Mouse (Mus musculus): ENCODE measurements around the gene Fhit. TPM values are rescaled to one million over a fixed set of nuclear protein-coding genes. Genes with fewer than 3 reads are reported as not detected.
"Not testable (repeated sequence)": the region's sequence is repeated elsewhere in the genome, so short reads cannot be mapped to it uniquely, and the experiment has no call there.

Gene Fhit
- polyA plus RNA-seq, 1 experiment = 4.2 TPM

GRCm38 (mm10) chr14:10797595-10797994, 364.2 kb downstream of the Fhit start:
- no peak for DNase-seq (ENCODE audit: low read depth)
- TF ChIP-seq CTCF (IDR thresholded peaks at IDR 0.05; ENCODE audit: borderline replicate concordance, extremely low read depth, insufficient read depth, insufficient read length) (no peak), POLR2A (IDR thresholded peaks at IDR 0.05; ENCODE audit: borderline replicate concordance, extremely low read depth, insufficient read depth, insufficient read length, poor library complexity, severe bottlenecking) (no peak)

GRCm38 (mm10) chr14:10795498-10796075, 366.2 kb downstream of the Fhit start:
- TF ChIP-seq CTCF (IDR thresholded peaks at IDR 0.05; ENCODE audit: borderline replicate concordance, extremely low read depth, insufficient read depth, insufficient read length) (no peak), POLR2A (IDR thresholded peaks at IDR 0.05; ENCODE audit: borderline replicate concordance, extremely low read depth, insufficient read depth, insufficient read length, poor library complexity, severe bottlenecking) (no peak)
- DNase-seq (ENCODE audit: low read depth) = peak; percentile 94

- TF ChIP-seq CTCF (IDR thresholded peaks at IDR 0.05; ENCODE audit: borderline replicate concordance, extremely low read depth, insufficient read depth, insufficient read length) = no peak
- no peak for TF ChIP-seq POLR2A (IDR thresholded peaks at IDR 0.05; ENCODE audit: borderline replicate concordance, extremely low read depth, insufficient read depth, insufficient read length, poor library complexity, severe bottlenecking)
- no peak for DNase-seq (ENCODE audit: low read depth)
Observed at GRCm38 (mm10) chr14:10783929-10784328, 377.9 kb downstream of the Fhit start.

- TF ChIP-seq CTCF (IDR thresholded peaks at IDR 0.05; ENCODE audit: borderline replicate concordance, extremely low read depth, insufficient read depth, insufficient read length) = no peak
- TF ChIP-seq POLR2A (IDR thresholded peaks at IDR 0.05; ENCODE audit: borderline replicate concordance, extremely low read depth, insufficient read depth, insufficient read length, poor library complexity, severe bottlenecking) = no peak
Observed at GRCm38 (mm10) chr14:10778721-10779120, 383.1 kb downstream of the Fhit start.

GRCm38 (mm10) chr14:10754883-10755282, 407.0 kb downstream of the Fhit start:
- DNase-seq (ENCODE audit: low read depth) = not testable (repeated sequence)

More at GRCm38 (mm10) chr14:10778721-10779120, 383.1 kb downstream of the Fhit start:
- DNase-seq (ENCODE audit: low read depth) = peak; percentile 16

- no peak for DNase-seq (ENCODE audit: low read depth)
- no peak for TF ChIP-seq CTCF (IDR thresholded peaks at IDR 0.05; ENCODE audit: borderline replicate concordance, extremely low read depth, insufficient read depth, insufficient read length)
- TF ChIP-seq POLR2A (IDR thresholded peaks at IDR 0.05; ENCODE audit: borderline replicate concordance, extremely low read depth, insufficient read depth, insufficient read length, poor library complexity, severe bottlenecking) = no peak
Observed at GRCm38 (mm10) chr14:10738076-10738475, 423.8 kb downstream of the Fhit start.

- DNase-seq (ENCODE audit: low read depth) = no peak
- TF ChIP-seq CTCF (IDR thresholded peaks at IDR 0.05; ENCODE audit: borderline replicate concordance, extremely low read depth, insufficient read depth, insufficient read length) = no peak
- no peak for TF ChIP-seq POLR2A (IDR thresholded peaks at IDR 0.05; ENCODE audit: borderline replicate concordance, extremely low read depth, insufficient read depth, insufficient read length, poor library complexity, severe bottlenecking)
Observed at GRCm38 (mm10) chr14:10722525-10722924, 439.3 kb downstream of the Fhit start.

GRCm38 (mm10) chr14:10712916-10713315, 448.9 kb downstream of the Fhit start:
- DNase-seq (ENCODE audit: low read depth) = no peak
- TF ChIP-seq CTCF (IDR thresholded peaks at IDR 0.05; ENCODE audit: borderline replicate concordance, extremely low read depth, insufficient read depth, insufficient read length) (no peak), POLR2A (IDR thresholded peaks at IDR 0.05; ENCODE audit: borderline replicate concordance, extremely low read depth, insufficient read depth, insufficient read length, poor library complexity, severe bottlenecking) (no peak)

- TF ChIP-seq POLR2A (IDR thresholded peaks at IDR 0.05; ENCODE audit: borderline replicate concordance, extremely low read depth, insufficient read depth, insufficient read length, poor library complexity, severe bottlenecking) = no peak
- TF ChIP-seq CTCF (IDR thresholded peaks at IDR 0.05; ENCODE audit: borderline replicate concordance, extremely low read depth, insufficient read depth, insufficient read length) = no peak
- DNase-seq (ENCODE audit: low read depth) = peak; percentile 89
Observed at GRCm38 (mm10) chr14:10712522-10712881, 449.3 kb downstream of the Fhit start.

- DNase-seq (ENCODE audit: low read depth) = peak; percentile 74
Observed at GRCm38 (mm10) chr14:10711841-10712521, 449.9 kb downstream of the Fhit start.

GRCm38 (mm10) chr14:10710796-10711311, 451.0 kb downstream of the Fhit start:
- no peak for TF ChIP-seq CTCF (IDR thresholded peaks at IDR 0.05; ENCODE audit: borderline replicate concordance, extremely low read depth, insufficient read depth, insufficient read length)
- TF ChIP-seq POLR2A (IDR thresholded peaks at IDR 0.05; ENCODE audit: borderline replicate concordance, extremely low read depth, insufficient read depth, insufficient read length, poor library complexity, severe bottlenecking) = no peak
- peak; percentile 73 for DNase-seq (ENCODE audit: low read depth)

More at GRCm38 (mm10) chr14:10711841-10712521, 449.9 kb downstream of the Fhit start:
- TF ChIP-seq POLR2A (IDR thresholded peaks at IDR 0.05; ENCODE audit: borderline replicate concordance, extremely low read depth, insufficient read depth, insufficient read length, poor library complexity, severe bottlenecking) (no peak), CTCF (IDR thresholded peaks at IDR 0.05; ENCODE audit: borderline replicate concordance, extremely low read depth, insufficient read depth, insufficient read length) (no peak)

GRCm38 (mm10) chr14:10701707-10702106, 460.1 kb downstream of the Fhit start:
- TF ChIP-seq CTCF (IDR thresholded peaks at IDR 0.05; ENCODE audit: borderline replicate concordance, extremely low read depth, insufficient read depth, insufficient read length) = no peak
- no peak for TF ChIP-seq POLR2A (IDR thresholded peaks at IDR 0.05; ENCODE audit: borderline replicate concordance, extremely low read depth, insufficient read depth, insufficient read length, poor library complexity, severe bottlenecking)
- no peak for DNase-seq (ENCODE audit: low read depth)
